Mouse (Mus musculus): ENCODE measurements around the gene Stk24. TPM values are rescaled to one million over a fixed set of nuclear protein-coding genes. Genes with fewer than 3 reads are reported as not detected.

Gene Stk24
- polyA plus RNA-seq, 1 experiment from 2014 or later, result 57.7 TPM

Other genes starting within 250 kb of the Stk24 start
- 3.3 and 3.4 TPM in 2 replicates for gene Slc15a1, start 125.2 kb upstream of the Stk24 start, polyA plus RNA-seq (2015; fragmentation: Nextera tagmentation; extraction: Ambion mirVana)